Mouse (Mus musculus) liver (tissue): ENCODE results near the gene Med19.
"Not testable (repeated sequence)": the region's sequence is repeated elsewhere in the genome, so short reads cannot be mapped to it uniquely, and the experiment has no call there.

ENCODE experiments used
- DNase-seq: peaks from one replicate; pipeline ENCODE4 v3.0.0-alpha.2; 2020; ENCODE audit warnings: mixed read lengths

Med19 gene

GRCm38 (mm10) chr2:84669828-84670568 lies 8.2 kb upstream of the Med19 start:
- DNase-seq, result peak; percentile 59

- DNase-seq, result peak; percentile 90
Observed at GRCm38 (mm10) chr2:84670569-84670933, 7.7 kb upstream of the Med19 start, which contains the start of gene Selenoh. Gene Selenoh (minus strand): TSS chr2:84670770.

- DNase-seq, result not testable (repeated sequence)
Observed at GRCm38 (mm10) chr2:84671535-84671934, 6.7 kb upstream of the Med19 start.

GRCm38 (mm10) chr2:84677270-84677967 lies 783 bp upstream of the Med19 start:
- DNase-seq, result no peak

- peak; percentile 47 for DNase-seq
Observed at GRCm38 (mm10) chr2:84679016-84679415, 814 bp downstream of the Med19 start, which contains the start of gene Tmx2. Gene Tmx2 (minus strand): TSS chr2:84679140.

- peak; percentile 74 for DNase-seq
Observed at GRCm38 (mm10) chr2:84682605-84683183, 4.5 kb downstream of the Med19 start.

GRCm38 (mm10) chr2:84688080-84688844 lies 10.1 kb downstream of the Med19 start:
- DNase-seq, result no peak

- DNase-seq, result no peak
Observed at GRCm38 (mm10) chr2:84690050-84690449, 11.8 kb downstream of the Med19 start.

- DNase-seq, result no peak
Observed at GRCm38 (mm10) chr2:84695007-84695695, 16.9 kb downstream of the Med19 start.

- DNase-seq, result no peak
Observed at GRCm38 (mm10) chr2:84703497-84703896, 25.3 kb downstream of the Med19 start.

- DNase-seq, result no peak
Observed at GRCm38 (mm10) chr2:84704329-84704728, 26.1 kb downstream of the Med19 start.

GRCm38 (mm10) chr2:84705295-84705694 lies 27.1 kb downstream of the Med19 start:
- no peak for DNase-seq

- no peak for DNase-seq
Observed at GRCm38 (mm10) chr2:84707523-84707922, 29.3 kb downstream of the Med19 start.

GRCm38 (mm10) chr2:84711898-84712297 lies 33.7 kb downstream of the Med19 start:
- no peak for DNase-seq

GRCm38 (mm10) chr2:84714422-84714810 lies 36.2 kb downstream of the Med19 start:
- no peak for DNase-seq

GRCm38 (mm10) chr2:84714811-84715561 lies 36.8 kb downstream of the Med19 start, which contains the start of gene Zdhhc5:
Gene Zdhhc5 (minus strand): TSS chr2:84715180.
- DNase-seq, result peak; percentile 99

- peak; percentile 86 for DNase-seq
Observed at GRCm38 (mm10) chr2:84715562-84716361, 37.6 kb downstream of the Med19 start.

GRCm38 (mm10) chr2:84716423-84717355 lies 38.5 kb downstream of the Med19 start:
- DNase-seq, result peak; percentile 48

GRCm38 (mm10) chr2:84717357-84717756 lies 39.2 kb downstream of the Med19 start:
- no peak for DNase-seq
